Mouse (Mus musculus) hindbrain, embryonic 11.5 days (tissue): Measurements from ENCODE around the gene Rsph9. TPM values are rescaled to one million over a fixed set of nuclear protein-coding genes. Genes with fewer than 3 reads are reported as not detected.

Experiments used
- ATAC-seq: fragments of 200-750 bp; cut with Nextera tagmentation; 2 replicates; pipeline ENCODE4 v1.8.0; 2017; ENCODE audit warnings: mild to moderate bottlenecking, moderate TSS enrichment, moderate library complexity; ENCODE audit not compliant: low FRiP score
- DNase-seq: peaks from one replicate; pipeline ENCODE4 v3.0.0-alpha.2; 2015; ENCODE audit warnings: low spot score
- H3K27ac ChIP-seq: fragments of 300-500 bp; sonication (generic); 2 replicates; pipeline ENCODE4 v1.5.1; 2014; ENCODE audit warnings: mild to moderate bottlenecking, low read depth, low read length
- H3K27me3 ChIP-seq: fragments of 300-500 bp; sonication (generic); 2 replicates; pipeline ENCODE4 v1.6.1; 2014; ENCODE audit warnings: mild to moderate bottlenecking, low read length, moderate library complexity, mixed read lengths; ENCODE audit not compliant: control insufficient read depth, insufficient read depth
- H3K36me3 ChIP-seq: fragments of 300-500 bp; sonication (generic); 2 replicates; pipeline ENCODE4 v1.6.1; 2014; ENCODE audit warnings: mild to moderate bottlenecking, low read length, moderate library complexity, mixed read lengths; ENCODE audit not compliant: control insufficient read depth, insufficient read depth
- H3K4me1 ChIP-seq: fragments of 300-500 bp; sonication (generic); replicated peaks from 2 replicates; pipeline ENCODE4 v1.6.1; 2014; ENCODE audit warnings: low read length, mixed read lengths; ENCODE audit not compliant: control insufficient read depth, insufficient read depth
- H3K4me2 ChIP-seq: fragments of 300-500 bp; sonication (generic); replicated peaks from 2 replicates; pipeline ENCODE4 v1.6.1; 2014; ENCODE audit warnings: mild to moderate bottlenecking, low read depth, low read length
- H3K4me3 ChIP-seq: fragments of 300-500 bp; sonication (generic); 2 replicates; pipeline ENCODE4 v1.5.1; 2014; ENCODE audit warnings: low read depth, low read length
- H3K9ac ChIP-seq: fragments of 300-500 bp; sonication (generic); 2 replicates; pipeline ENCODE4 v1.6.1; 2014; ENCODE audit warnings: low read depth, low read length
- H3K9me3 ChIP-seq: fragments of 300-500 bp; sonication (generic); 2 replicates; pipeline ENCODE4 v1.6.1; 2016; ENCODE audit warnings: low read length; ENCODE audit not compliant: control insufficient read depth
- WGBS: fragments of 180-500 bp; shearing (Covaris S2); extraction: QIAGEN DNeasy Blood & Tissue Kit; methylation state at CpG from one replicate; pipeline ENCODE4 v1.1.7; 2014; 5-methylcytosine and 5-hydroxymethylcytosine counted together
- polyA plus RNA-seq: library from polyadenylated mRNA; unstranded; fragments of >200 nt; fragmentation: Nextera tagmentation; extraction: Ambion mirVana; gene quantifications from 2 replicates; pipeline ENCODE4 v1.2.1, GENCODE M21; 2014

Rsph9 gene
- polyA plus RNA-seq, 1 experiment from 2014 or later: 17.6 TPM

- H3K4me2 ChIP-seq: no peak overlapping the region
- H3K27me3 ChIP-seq: no peaks in the 10 kb centered on the region
- ATAC-seq (no peak), DNase-seq (no peak)
- no peak overlapping the region for H3K4me3 ChIP-seq
- no peaks in the 10 kb centered on the region for H3K4me1 ChIP-seq
- no peak overlapping the region for H3K9ac ChIP-seq
- H3K27ac ChIP-seq: no peak overlapping the region
- H3K9me3 ChIP-seq: no peaks in the 10 kb centered on the region
- H3K36me3 ChIP-seq: no peaks in the 10 kb centered on the region
- WGBS: 89% methylated on average over 13 of the region's 13 CpGs
These were observed 26.2 kb downstream of the Rsph9 start for GRCm38 (mm10) chr17:46117623-46118422.

GRCm38 (mm10) chr17:46116881-46117280, 27.1 kb downstream of the Rsph9 start:
- H3K9me3 ChIP-seq: no peaks in the 10 kb centered on the region
- H3K27ac ChIP-seq: no peak overlapping the region
- DNase-seq (no peak), ATAC-seq (no peak)
- H3K4me3 ChIP-seq: no peak overlapping the region
- WGBS: 92% methylated on average over 3 of the region's 3 CpGs
- no peaks in the 10 kb centered on the region for H3K36me3 ChIP-seq
- H3K9ac ChIP-seq: no peak overlapping the region
- no peaks in the 10 kb centered on the region for H3K27me3 ChIP-seq
- no peaks in the 10 kb centered on the region for H3K4me1 ChIP-seq
- no peak overlapping the region for H3K4me2 ChIP-seq

- DNase-seq: no peak
- no peaks in the 10 kb centered on the region for H3K36me3 ChIP-seq
These were observed 27.9 kb downstream of the Rsph9 start for GRCm38 (mm10) chr17:46116138-46116537.

GRCm38 (mm10) chr17:46115489-46115888, 28.5 kb downstream of the Rsph9 start:
- DNase-seq (no peak), ATAC-seq (no peak)
- H3K27ac ChIP-seq: no peak overlapping the region
- H3K4me1 ChIP-seq: no peaks in the 10 kb centered on the region
- H3K9me3 ChIP-seq: no peaks in the 10 kb centered on the region
- no peaks in the 10 kb centered on the region for H3K36me3 ChIP-seq
- 56% methylated on average over 2 of the region's 2 CpGs for WGBS
- H3K4me2 ChIP-seq: no peak overlapping the region
- H3K9ac ChIP-seq: no peak overlapping the region
- H3K4me3 ChIP-seq: no peak overlapping the region
- H3K27me3 ChIP-seq: no peaks in the 10 kb centered on the region

More at GRCm38 (mm10) chr17:46116138-46116537, 27.9 kb downstream of the Rsph9 start:
- Histone ChIP-seq H3K9me3 (no peaks in the 10 kb centered on the region), H3K27me3 (no peaks in the 10 kb centered on the region), H3K4me2 (no peak overlapping the region), H3K4me3 (no peak overlapping the region), H3K9ac (no peak overlapping the region), H3K4me1 (no peaks in the 10 kb centered on the region), H3K27ac (no peak overlapping the region)
- 85% methylated on average over 11 of the region's 11 CpGs for WGBS
- no peak for ATAC-seq

- H3K4me3 ChIP-seq: peak within 1 kb of the TSS; percentile 73
- H3K9me3 ChIP-seq: no peaks in the 10 kb centered on the region
- peak within 1 kb of the TSS; percentile 44 for H3K4me2 ChIP-seq
- no peaks in the 10 kb centered on the region for H3K4me1 ChIP-seq
- peak; percentile 93 for ATAC-seq
- peak within 1 kb of the TSS; percentile 68 for H3K9ac ChIP-seq
- no peaks in the 10 kb centered on the region for H3K36me3 ChIP-seq
- peak within 1 kb of the TSS; percentile 75; the same call in 1 of the 2 replicates for H3K27ac ChIP-seq
- 7% methylated on average over 36 of the region's 38 CpGs for WGBS
- H3K27me3 ChIP-seq: no peaks in the 10 kb centered on the region
- peak; percentile 90 for DNase-seq
These were observed 33.4 kb downstream of the Rsph9 start, which contains the start of gene Mrps18a for GRCm38 (mm10) chr17:46110402-46111289. Mrps18a (plus strand) TSS chr17:46110986.

GRCm38 (mm10) chr17:46108286-46108685, 35.7 kb downstream of the Rsph9 start:
- Histone ChIP-seq H3K4me3 (no peak overlapping the region), H3K9me3 (no peaks in the 10 kb centered on the region), H3K27ac (no peak overlapping the region), H3K4me2 (no peak overlapping the region), H3K36me3 (no peaks in the 10 kb centered on the region), H3K4me1 (no peaks in the 10 kb centered on the region; the same call in 1 of the 2 replicates), H3K9ac (no peak overlapping the region), H3K27me3 (no peaks in the 10 kb centered on the region)
- ATAC-seq (no peak), DNase-seq (no peak)
- 79% methylated on average over 4 of the region's 4 CpGs for WGBS

GRCm38 (mm10) chr17:46104487-46104886, 39.5 kb downstream of the Rsph9 start:
- peak; percentile 28 for DNase-seq
- no peak overlapping the region for H3K9ac ChIP-seq

GRCm38 (mm10) chr17:46102608-46103159, 41.3 kb downstream of the Rsph9 start:
- H3K4me1 ChIP-seq: no peaks in the 10 kb centered on the region; the same call in 1 of the 2 replicates
- WGBS: 54% methylated on average over 8 of the region's 8 CpGs
- H3K4me3 ChIP-seq: no peak overlapping the region
- H3K27ac ChIP-seq: no peak overlapping the region
- no peaks in the 10 kb centered on the region for H3K27me3 ChIP-seq
- H3K9ac ChIP-seq: no peak overlapping the region
- H3K4me2 ChIP-seq: no peak overlapping the region
- ATAC-seq: no peak
- DNase-seq: no peak
- no peaks in the 10 kb centered on the region for H3K36me3 ChIP-seq
- H3K9me3 ChIP-seq: no peaks in the 10 kb centered on the region

More at GRCm38 (mm10) chr17:46104487-46104886, 39.5 kb downstream of the Rsph9 start:
- 41% methylated on average over 12 of the region's 12 CpGs for WGBS
- ATAC-seq: no peak
- no peaks in the 10 kb centered on the region for H3K9me3 ChIP-seq
- H3K4me1 ChIP-seq: no peaks in the 10 kb centered on the region; the same call in 1 of the 2 replicates
- no peak overlapping the region for H3K27ac ChIP-seq
- H3K4me3 ChIP-seq: no peak overlapping the region
- no peak overlapping the region for H3K4me2 ChIP-seq
- no peaks in the 10 kb centered on the region for H3K27me3 ChIP-seq
- H3K36me3 ChIP-seq: no peaks in the 10 kb centered on the region
